Mouse (Mus musculus) central nervous system, embryonic 11.5 days (tissue): ENCODE measurements around the gene Psg19. TPM values are rescaled to one million over a fixed set of nuclear protein-coding genes. Genes with fewer than 3 reads are reported as not detected.

Experiments used
- polyA plus RNA-seq: library from polyadenylated mRNA; depleted of rRNA; stranded (reverse); fragments of >200 nt; gene quantifications from 2 replicates; pipeline ENCODE4 v1.2.3, GENCODE M21; 2012; rRNA removed

Gene Psg19
- 0.05 and 0.19 TPM in 2 replicates for polyA plus RNA-seq

GRCm38 (mm10) chr7:18798420-18798819 lies at the start of gene Psg19:
Gene Psg19, minus strand, starts transcription at chr7:18798520.

GRCm38 (mm10) chr7:18839865-18840264 lies 41.5 kb upstream of the Psg19 start, which contains the start of gene Mill2:
Gene Mill2, plus strand, starts transcription at chr7:18839966.

GRCm38 (mm10) chr7:18821507-18821906 lies 23.2 kb upstream of the Psg19 start, which contains the start of gene Psg17:
Gene Psg17, minus strand, starts transcription at chr7:18821607.

Other genes starting within 250 kb of the Psg19 start
- 0.17 TPM in 1 of 2 replicates, not detected in the other for gene Psg27, start 231.2 kb downstream of the Psg19 start, polyA plus RNA-seq
- gene Psg23, start 182.0 kb downstream of the Psg19 start, polyA plus RNA-seq, result 0.04 and 0.35 TPM in 2 replicates
- 0.37 TPM in 1 of 2 replicates, not detected in the other for gene Psg21, start 141.8 kb downstream of the Psg19 start, polyA plus RNA-seq
- not detected in 2 replicates for gene Psg20, start 112.3 kb downstream of the Psg19 start, polyA plus RNA-seq
- not detected in 2 replicates for gene Psg22, start 80.4 kb downstream of the Psg19 start, polyA plus RNA-seq
- 0.10 and 0.40 TPM in 2 replicates for gene Psg17, start 23.1 kb upstream of the Psg19 start, polyA plus RNA-seq
- gene Mill2, start 41.4 kb upstream of the Psg19 start, polyA plus RNA-seq, result 0.51 and 0.59 TPM in 2 replicates
- gene Pglyrp1, start 72.8 kb upstream of the Psg19 start, polyA plus RNA-seq, result 0.67 and 1.1 TPM in 2 replicates
- 39.2 and 123 TPM in 2 replicates for gene Ccdc61, start 111.9 kb upstream of the Psg19 start, polyA plus RNA-seq
- 15.5 and 23.3 TPM in 2 replicates for gene Nova2, start 127.4 kb upstream of the Psg19 start, polyA plus RNA-seq
- 0.32 and 0.84 TPM in 2 replicates for gene Nanos2, start 188.9 kb upstream of the Psg19 start, polyA plus RNA-seq
- 7.1 and 7.9 TPM in 2 replicates for gene Mypop, start 192.7 kb upstream of the Psg19 start, polyA plus RNA-seq
- 31.9 and 58.6 TPM in 2 replicates for gene Irf2bp1, start 205.5 kb upstream of the Psg19 start, polyA plus RNA-seq
- gene Foxa3, start 225.0 kb upstream of the Psg19 start, polyA plus RNA-seq, result 0.57 and 0.67 TPM in 2 replicates
- gene Sympk, start 225.9 kb upstream of the Psg19 start, polyA plus RNA-seq, result 84.7 and 90.8 TPM in 2 replicates